Mouse (Mus musculus) limb, embryonic 12.5 days (tissue): ENCODE measurements at regions not wholly inside any gene's neighbourhood (a gene's known extent, or its start where the extent isn't known, plus 50 kb on each side); places are given as distances from the start of the nearest gene placed in this dataset.

Source experiments
- ATAC-seq: fragments of 200-750 bp; cut with Nextera tagmentation; 2 replicates; pipeline ENCODE4 v1.8.0; 2017; ENCODE audit warnings: low read depth, moderate TSS enrichment; ENCODE audit not compliant: insufficient number of reproducible peaks, insufficient read depth, low FRiP score, low TSS enrichment
- H3K27ac ChIP-seq: fragments of 300-500 bp; sonication (generic); 2 replicates; pipeline ENCODE4 v1.5.1; 2016; ENCODE audit warnings: mild to moderate bottlenecking, moderate library complexity
- H3K27me3 ChIP-seq: fragments of 300-500 bp; sonication (generic); 2 replicates; pipeline ENCODE4 v1.6.1; 2016; ENCODE audit warnings: mild to moderate bottlenecking, moderate library complexity
- H3K36me3 ChIP-seq: fragments of 300-500 bp; sonication (generic); 2 replicates; pipeline ENCODE4 v1.6.1; 2016; ENCODE audit warnings: mild to moderate bottlenecking, moderate library complexity
- H3K4me1 ChIP-seq: fragments of 300-500 bp; sonication (generic); replicated peaks from 2 replicates; pipeline ENCODE4 v1.6.1; 2016
- H3K4me2 ChIP-seq: fragments of 300-500 bp; sonication (generic); 2 replicates; pipeline ENCODE4 v1.6.1; 2016; ENCODE audit warnings: mild to moderate bottlenecking, moderate library complexity
- H3K4me3 ChIP-seq: fragments of 300-500 bp; sonication (generic); replicated peaks from 2 replicates; pipeline ENCODE4 v1.5.1; 2016; ENCODE audit warnings: mild to moderate bottlenecking
- H3K9ac ChIP-seq: fragments of 300-500 bp; sonication (generic); replicated peaks from 2 replicates; pipeline ENCODE4 v1.6.1; 2016; ENCODE audit warnings: mild to moderate bottlenecking, moderate library complexity
- H3K9me3 ChIP-seq: fragments of 300-500 bp; sonication (generic); 2 replicates; pipeline ENCODE4 v1.6.1; 2016; ENCODE audit warnings: mild to moderate bottlenecking, moderate library complexity
- WGBS: fragments of 180-500 bp; shearing (Covaris S2); methylation state at CpG from one replicate; pipeline ENCODE4 v1.1.7; 2016; 5-methylcytosine and 5-hydroxymethylcytosine counted together

- no peaks in the 10 kb centered on the region for H3K36me3 ChIP-seq
These were observed 288.8 kb downstream of the Dchs2 start for GRCm38 (mm10) chr3:83416536-83416935.

GRCm38 (mm10) chr3:83424267-83424666, 296.5 kb downstream of the Dchs2 start:
- H3K4me1 ChIP-seq = no peaks in the 10 kb centered on the region
- H3K4me3 ChIP-seq = no peak overlapping the region
- H3K4me2 ChIP-seq = no peak overlapping the region
- H3K9me3 ChIP-seq = no peaks in the 10 kb centered on the region
- no peaks in the 10 kb centered on the region for H3K27me3 ChIP-seq
- ATAC-seq = no peak
- H3K36me3 ChIP-seq = no peaks in the 10 kb centered on the region
- 65% methylated on average over 7 of the region's 7 CpGs for WGBS
- H3K27ac ChIP-seq = no peak overlapping the region
- no peak overlapping the region for H3K9ac ChIP-seq

More at GRCm38 (mm10) chr3:83416536-83416935, 288.8 kb downstream of the Dchs2 start:
- no peak overlapping the region for H3K9ac ChIP-seq
- no peaks in the 10 kb centered on the region for H3K27me3 ChIP-seq
- H3K27ac ChIP-seq = no peak overlapping the region
- H3K4me2 ChIP-seq = no peak overlapping the region
- H3K4me3 ChIP-seq = no peak overlapping the region
- ATAC-seq = no peak
- H3K4me1 ChIP-seq = no peaks in the 10 kb centered on the region
- H3K9me3 ChIP-seq = no peaks in the 10 kb centered on the region

DNA sequence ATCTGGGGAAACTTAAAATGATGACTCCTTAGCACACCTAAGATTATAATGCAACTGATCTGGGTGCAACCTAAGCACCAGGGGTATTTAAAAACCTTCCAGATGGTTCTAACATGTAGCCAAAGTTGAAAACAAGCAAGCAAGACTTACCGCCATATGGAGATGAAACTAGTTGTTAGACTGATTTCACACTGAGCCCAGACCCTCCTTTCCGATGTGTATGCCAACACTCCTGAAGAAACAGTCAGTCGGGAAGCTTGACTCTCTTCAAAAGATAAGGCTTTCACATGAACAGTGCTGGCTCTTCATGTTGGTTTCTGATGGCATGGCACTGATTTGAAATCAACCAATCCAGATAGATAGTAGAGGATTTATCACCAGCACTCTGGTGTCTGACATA, 301.6 kb downstream of the Dchs2 start:
- H3K27ac ChIP-seq = no peak overlapping the region
- no peak overlapping the region for H3K4me3 ChIP-seq
- WGBS = 78% methylated on average over 3 of the region's 3 CpGs
- no peaks in the 10 kb centered on the region for H3K9me3 ChIP-seq
- no peaks in the 10 kb centered on the region for H3K27me3 ChIP-seq
- no peak overlapping the region for H3K9ac ChIP-seq
- no peaks in the 10 kb centered on the region for H3K36me3 ChIP-seq
- no peaks in the 10 kb centered on the region; the same call in 1 of the 2 replicates for H3K4me1 ChIP-seq
- no peak overlapping the region for H3K4me2 ChIP-seq
- no peak for ATAC-seq

DNA sequence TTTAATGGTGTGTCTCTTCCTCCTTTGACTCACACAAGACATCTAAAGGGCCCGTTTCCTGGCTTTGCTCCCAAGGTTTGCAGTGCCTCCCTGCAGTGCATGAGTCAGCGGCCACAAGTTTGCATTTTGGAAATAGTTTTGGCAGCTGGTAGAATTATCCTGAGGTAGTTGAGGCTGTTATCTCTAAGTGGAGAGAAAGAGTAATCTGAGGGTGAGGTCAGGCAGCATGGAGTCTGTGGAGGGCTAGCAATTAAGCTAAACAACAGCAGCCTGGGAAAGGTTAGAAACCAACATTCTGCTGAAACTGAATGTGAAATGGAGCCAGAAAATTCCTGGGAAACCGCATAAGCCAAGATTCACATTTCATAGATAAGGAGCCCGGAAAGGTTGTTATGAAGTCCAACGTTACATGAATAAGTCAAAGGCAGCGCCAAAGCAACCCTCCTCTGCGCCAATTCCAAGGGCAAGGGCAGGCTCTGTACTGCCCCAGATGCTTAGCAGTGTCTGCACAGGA, 318.5 kb downstream of the Dchs2 start:
- 89% methylated on average over 7 of the region's 7 CpGs for WGBS
- ATAC-seq = no peak
- H3K27me3 ChIP-seq = no peaks in the 10 kb centered on the region
- H3K27ac ChIP-seq = no peak overlapping the region
- H3K9me3 ChIP-seq = no peaks in the 10 kb centered on the region
- H3K4me3 ChIP-seq = no peak overlapping the region
- no peaks in the 10 kb centered on the region for H3K4me1 ChIP-seq
- no peak overlapping the region for H3K9ac ChIP-seq
- H3K36me3 ChIP-seq = no peaks in the 10 kb centered on the region
- H3K4me2 ChIP-seq = no peak overlapping the region

GRCm38 (mm10) chr3:83450662-83451061, 315.5 kb upstream of the Sfrp2 start:
- no peak for ATAC-seq
- Histone ChIP-seq H3K27ac (no peak overlapping the region), H3K36me3 (no peaks in the 10 kb centered on the region), H3K27me3 (no peaks in the 10 kb centered on the region), H3K9me3 (no peaks in the 10 kb centered on the region), H3K9ac (no peak overlapping the region), H3K4me3 (no peak overlapping the region), H3K4me2 (no peak overlapping the region), H3K4me1 (no peaks in the 10 kb centered on the region)
- WGBS = 83% methylated on average over 2 of the region's 2 CpGs

DNA sequence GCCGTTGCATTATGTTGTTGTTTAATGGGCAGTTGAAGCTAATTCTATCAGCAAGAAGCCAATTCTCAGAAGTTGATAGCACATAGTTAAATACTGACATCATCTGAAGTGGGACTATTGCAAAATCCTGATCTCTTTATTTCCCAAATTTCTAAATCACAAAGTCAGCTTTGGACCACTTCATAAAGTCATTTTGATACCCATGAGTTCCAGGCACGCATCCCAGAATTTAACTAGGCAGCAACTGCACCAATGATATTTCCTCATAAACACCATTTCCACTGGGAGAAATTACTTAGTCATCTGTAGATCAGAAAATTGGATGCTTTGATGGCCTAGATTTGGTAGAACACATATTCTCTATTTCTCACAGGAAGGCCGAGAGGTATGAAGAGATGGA, 314.8 kb upstream of the Sfrp2 start:
- H3K9me3 ChIP-seq = no peaks in the 10 kb centered on the region
- whole genome bisulfite sequencing = 82% methylated on average over 3 of the region's 3 CpGs

GRCm38 (mm10) chr3:83453462-83453861, 312.7 kb upstream of the Sfrp2 start:
- no peak overlapping the region for H3K4me2 ChIP-seq
- no peaks in the 10 kb centered on the region for H3K27me3 ChIP-seq
- H3K4me1 ChIP-seq = no peaks in the 10 kb centered on the region
- no peaks in the 10 kb centered on the region for H3K9me3 ChIP-seq
- H3K27ac ChIP-seq = no peak overlapping the region
- H3K4me3 ChIP-seq = no peak overlapping the region
- ATAC-seq = no peak
- H3K9ac ChIP-seq = no peak overlapping the region
- H3K36me3 ChIP-seq = no peaks in the 10 kb centered on the region
- WGBS = 58% methylated on average over 2 of the region's 2 CpGs

More for the DNA sequence above, 314.8 kb upstream of the Sfrp2 start:
- Histone ChIP-seq H3K4me1 (no peaks in the 10 kb centered on the region), H3K27me3 (no peaks in the 10 kb centered on the region), H3K9ac (no peak overlapping the region), H3K4me2 (no peak overlapping the region), H3K36me3 (no peaks in the 10 kb centered on the region), H3K4me3 (no peak overlapping the region), H3K27ac (no peak overlapping the region)
- no peak for ATAC-seq

DNA sequence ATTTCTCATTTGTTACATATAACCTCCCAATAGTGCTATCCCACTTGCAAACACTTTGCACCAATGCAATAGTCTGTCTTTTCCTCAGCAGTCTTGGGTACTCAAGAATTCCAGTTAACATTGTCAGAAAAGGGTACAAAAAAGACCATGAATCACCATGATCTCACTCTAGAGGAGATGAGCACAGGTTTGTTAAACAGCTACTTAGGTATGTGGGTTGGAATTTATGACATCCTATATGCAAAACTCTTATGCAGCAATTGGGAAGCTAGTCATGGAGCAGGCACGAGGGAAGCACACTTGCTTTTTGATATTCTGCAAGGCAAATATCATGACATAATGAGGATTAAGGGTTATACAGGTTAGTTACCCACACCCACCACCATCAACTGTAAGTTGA, 307.7 kb upstream of the Sfrp2 start:
- H3K9ac ChIP-seq = no peak overlapping the region
- 59% methylated on average over 1 of the region's 1 CpGs for WGBS
- H3K36me3 ChIP-seq = no peaks in the 10 kb centered on the region
- H3K4me1 ChIP-seq = no peaks in the 10 kb centered on the region
- no peaks in the 10 kb centered on the region for H3K27me3 ChIP-seq
- ATAC-seq = no peak
- H3K4me2 ChIP-seq = no peak overlapping the region
- no peaks in the 10 kb centered on the region for H3K9me3 ChIP-seq
- H3K4me3 ChIP-seq = no peak overlapping the region
- H3K27ac ChIP-seq = no peak overlapping the region

DNA sequence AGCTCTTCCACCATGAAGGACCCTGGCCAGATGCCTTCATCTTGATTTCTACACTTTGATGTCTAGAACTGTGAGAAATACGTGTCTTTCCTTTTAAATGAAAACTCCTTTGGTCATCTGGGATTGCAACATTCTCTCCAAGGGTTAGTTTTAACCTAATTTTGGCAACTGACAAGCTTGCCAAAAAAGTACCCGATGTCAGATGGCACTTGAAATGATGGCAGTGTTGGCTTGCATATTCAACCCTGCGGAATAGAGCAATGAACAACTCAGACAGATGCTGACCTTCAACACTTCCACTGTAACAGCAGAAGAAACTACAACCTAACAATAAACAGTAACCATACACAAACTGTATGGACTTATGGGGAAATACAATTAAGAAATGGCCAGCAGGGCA, 286.9 kb upstream of the Sfrp2 start:
- Histone ChIP-seq H3K9me3 (no peaks in the 10 kb centered on the region), H3K27me3 (no peaks in the 10 kb centered on the region), H3K4me1 (no peaks in the 10 kb centered on the region), H3K4me2 (no peak overlapping the region), H3K4me3 (no peak overlapping the region), H3K36me3 (no peaks in the 10 kb centered on the region), H3K27ac (no peak overlapping the region), H3K9ac (no peak overlapping the region)
- ATAC-seq = no peak
- WGBS = 92% methylated on average over 3 of the region's 3 CpGs

- no peaks in the 10 kb centered on the region for H3K36me3 ChIP-seq
- no peak overlapping the region for H3K4me2 ChIP-seq
- H3K27ac ChIP-seq = no peak overlapping the region
- H3K9ac ChIP-seq = no peak overlapping the region
- no peaks in the 10 kb centered on the region for H3K27me3 ChIP-seq
- ATAC-seq = no peak
- no peaks in the 10 kb centered on the region for H3K4me1 ChIP-seq
- WGBS = 83% methylated on average over 1 of the region's 1 CpGs
- H3K9me3 ChIP-seq = no peaks in the 10 kb centered on the region
- no peak overlapping the region for H3K4me3 ChIP-seq
These were observed 285.9 kb upstream of the Sfrp2 start for GRCm38 (mm10) chr3:83480176-83480575.

DNA sequence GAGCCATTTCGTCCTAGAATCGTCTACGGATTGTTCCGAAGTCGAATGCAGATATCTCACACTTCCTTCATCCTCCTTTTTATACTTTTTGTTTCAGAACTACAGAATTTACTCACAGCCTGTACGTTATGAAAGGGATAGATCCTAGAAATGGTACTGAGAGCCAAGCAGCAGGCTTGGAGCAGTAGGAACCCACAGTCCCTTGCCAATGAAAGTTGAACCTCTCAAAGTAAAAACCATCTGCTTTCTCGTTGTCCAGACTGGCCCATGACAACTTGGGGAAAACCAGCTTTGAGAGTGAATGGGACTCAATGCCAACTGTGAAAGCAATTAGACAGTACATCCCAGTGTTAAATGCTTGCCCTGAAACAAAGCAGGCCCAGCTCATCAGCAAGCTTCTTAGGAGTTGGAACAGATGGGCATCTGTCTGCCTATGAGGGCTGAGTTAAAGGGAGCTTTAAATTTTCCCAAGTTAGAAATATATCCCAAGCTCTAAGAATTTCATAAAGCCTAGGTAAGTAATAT, 279.9 kb upstream of the Sfrp2 start:
- no peak overlapping the region for H3K4me2 ChIP-seq
- H3K27ac ChIP-seq = no peak overlapping the region
- no peak overlapping the region for H3K9ac ChIP-seq
- H3K4me3 ChIP-seq = no peak overlapping the region
- no peak for ATAC-seq
- H3K4me1 ChIP-seq = 0 out of 2 replicates have a peak, but pooled peaks cover 4% of the 10 kb centered on the region
- no peaks in the 10 kb centered on the region for H3K27me3 ChIP-seq
- no peaks in the 10 kb centered on the region for H3K36me3 ChIP-seq
- WGBS = 70% methylated on average over 7 of the region's 7 CpGs
- H3K9me3 ChIP-seq = no peaks in the 10 kb centered on the region

- Histone ChIP-seq H3K4me2 (no peak overlapping the region), H3K9ac (no peak overlapping the region), H3K36me3 (no peaks in the 10 kb centered on the region), H3K27ac (no peak overlapping the region), H3K4me3 (no peak overlapping the region), H3K27me3 (no peaks in the 10 kb centered on the region), H3K9me3 (no peaks in the 10 kb centered on the region), H3K4me1 (peaks cover 7% of the 10 kb centered on the region)
- 24% methylated on average over 1 of the region's 1 CpGs for WGBS
- no peak for ATAC-seq
These were observed 270.5 kb upstream of the Sfrp2 start for GRCm38 (mm10) chr3:83495584-83495983.
